Mouse (Mus musculus) myocyte (in vitro differentiated cells): ENCODE data around the gene Hist1h3h. TPM values are rescaled to one million over a fixed set of nuclear protein-coding genes. Genes with fewer than 3 reads are reported as not detected.
"Not testable (repeated sequence)": the region's sequence is repeated elsewhere in the genome, so short reads cannot be mapped to it uniquely, and the experiment has no call there.

Experiments used
- H3K27me3 ChIP-seq: one replicate; pipeline ENCODE4 v1.6.1; 2011; ENCODE audit not compliant: control insufficient read depth, insufficient read depth, insufficient read length
- H3K36me3 ChIP-seq: one replicate; pipeline ENCODE4 v1.6.1; 2011; ENCODE audit not compliant: control insufficient read depth, insufficient read depth
- H3K4me2 ChIP-seq: one replicate; pipeline ENCODE4 v1.6.1; 2011; ENCODE audit warnings: low read depth, control low read depth
- H3K4me3 ChIP-seq: one replicate; pipeline ENCODE4 v1.5.1; 2011; ENCODE audit warnings: mild to moderate bottlenecking, control low read depth, moderate library complexity
- H3K79me2 ChIP-seq: one replicate; pipeline ENCODE4 v1.6.1; 2011; ENCODE audit not compliant: control insufficient read depth, insufficient read depth
- H3ac ChIP-seq: one replicate; pipeline ENCODE4 v1.6.1; 2011; ENCODE audit not compliant: control insufficient read depth, insufficient read length
- CEBPB ChIP-seq: IDR thresholded peaks from 2 replicates; pipeline ENCODE4 v1.6.1; 2011; ENCODE audit warnings: mild to moderate bottlenecking, moderate library complexity; ENCODE audit not compliant: poor library complexity, insufficient read depth, severe bottlenecking
- E2F4 ChIP-seq: IDR thresholded peaks from one replicate; pipeline ENCODE4 v1.6.1; 2011; ENCODE audit warnings: mild to moderate bottlenecking, control low read depth, moderate library complexity; ENCODE audit not compliant: insufficient read depth
- MAX ChIP-seq: IDR thresholded peaks from one replicate; pipeline ENCODE4 v1.6.1; 2011; ENCODE audit warnings: low read depth, mild to moderate bottlenecking, control low read depth
- MYOD1 ChIP-seq, 3 experiments: IDR thresholded peaks; one replicate each; pipeline ENCODE4 v1.6.1; 2011; ENCODE audit warnings: control low read depth in 2 of 3, low read depth in 2 of 3, mild to moderate bottlenecking in 2 of 3, moderate library complexity in 1 of 3; ENCODE audit not compliant: insufficient read length in 2 of 3, control insufficient read depth in 1 of 3
- MYOG ChIP-seq, 3 experiments: IDR thresholded peaks; one replicate each; pipeline ENCODE4 v1.6.1; 2011; ENCODE audit warnings: control low read depth in 2 of 3, low read depth in 2 of 3, mild to moderate bottlenecking in 2 of 3; ENCODE audit not compliant: insufficient read length in 2 of 3, control insufficient read depth in 1 of 3, insufficient read depth in 1 of 3
- POLR2A ChIP-seq: IDR thresholded peaks from one replicate; pipeline ENCODE4 v1.6.1; 2011; ENCODE audit warnings: low read depth, mild to moderate bottlenecking, control low read depth, moderate library complexity; ENCODE audit not compliant: insufficient read length
- POLR2AphosphoS2 ChIP-seq: IDR thresholded peaks from one replicate; pipeline ENCODE4 v1.6.1; 2011; ENCODE audit warnings: low read depth, control low read depth; ENCODE audit not compliant: insufficient read length
- REST ChIP-seq: IDR thresholded peaks from one replicate; pipeline ENCODE4 v1.6.1; 2011; ENCODE audit warnings: mild to moderate bottlenecking, control low read depth, moderate library complexity; ENCODE audit not compliant: insufficient read depth, insufficient read length
- SRF ChIP-seq: IDR thresholded peaks from one replicate; pipeline ENCODE4 v1.6.1; 2011; ENCODE audit warnings: low read depth; ENCODE audit not compliant: control insufficient read depth, insufficient read length
- TCF12 ChIP-seq: IDR thresholded peaks from one replicate; pipeline ENCODE4 v1.6.1; 2011; ENCODE audit warnings: mild to moderate bottlenecking, control low read depth; ENCODE audit not compliant: poor library complexity, insufficient read depth, severe bottlenecking
- polyA plus RNA-seq: library from polyadenylated mRNA; unstranded; fragments of >200 nt; fragmentation: generic; extraction: Trizol; gene quantifications from one replicate; pipeline ENCODE4 v1.2.1, GENCODE M21; 2012; ENCODE audit warnings: missing spikeins

Gene Hist1h3h
- polyA plus RNA-seq, 1 experiment, result 9.0 TPM

GRCm38 (mm10) chr13:21753524-21754285 lies 36.2 kb downstream of the Hist1h3h start, which contains the start of the genes Hist1h2ak and Hist1h2bn:
Gene Hist1h2ak (minus strand): TSS chr13:21753827.
Gene Hist1h2bn (plus strand): TSS chr13:21754123.
- H3K36me3 ChIP-seq, H3K27me3 ChIP-seq, H3ac ChIP-seq: not testable (repeated sequence)
- Histone ChIP-seq H3K4me3 (peak within 1 kb of the TSS; percentile 24), H3K4me2 (peak within 1 kb of the TSS; percentile 74), H3K79me2 (peaks cover 10% of the 10 kb centered on the region)
- peak; percentile 91 for TF ChIP-seq POLR2A
- peak; percentile 96 for TF ChIP-seq POLR2AphosphoS2

- Histone ChIP-seq H3K4me3 (peak overlapping the region; percentile 24), H3K4me2 (peak overlapping the region; percentile 71)
- TF ChIP-seq POLR2AphosphoS2 (peak; percentile 67), E2F4 (peak; percentile 93)
- H3ac ChIP-seq, H3K27me3 ChIP-seq, H3K36me3 ChIP-seq, H3K79me2 ChIP-seq: not testable (repeated sequence)
Observed at GRCm38 (mm10) chr13:21754294-21755001, 37.0 kb downstream of the Hist1h3h start.

- no peaks in the 10 kb centered on the region for H3K27me3 ChIP-seq
- no peaks in the 10 kb centered on the region for H3K36me3 ChIP-seq
- no peak for TF ChIP-seq POLR2AphosphoS2
- no peak for TF ChIP-seq MYOD1 (IDR thresholded peaks at IDR 0.05; ENCODE audit: control insufficient read depth in 1 of 3, insufficient read length in 2 of 3, low read depth in 2 of 3)
- no peak for TF ChIP-seq SRF
- TF ChIP-seq CEBPB, result no peak
- no peak for TF ChIP-seq TCF12
- TF ChIP-seq REST, result no peak
- TF ChIP-seq MAX, result no peak
- no peak for TF ChIP-seq MYOG (IDR thresholded peaks at IDR 0.05; ENCODE audit: control insufficient read depth in 1 of 3, insufficient read depth in 1 of 3, insufficient read length in 2 of 3, low read depth in 2 of 3)
- H3ac ChIP-seq, result no peak overlapping the region
- H3K79me2 ChIP-seq, result no peaks in the 10 kb centered on the region
- H3K4me2 ChIP-seq, result peak overlapping the region; percentile 71
- peak overlapping the region; percentile 24 for H3K4me3 ChIP-seq
Observed at GRCm38 (mm10) chr13:21755707-21756106, 38.2 kb downstream of the Hist1h3h start.

Other genes with a start within 250 kb of the Hist1h3h start
- 0.05 TPM for gene Nkapl, start 249.2 kb upstream of the Hist1h3h start, polyA plus RNA-seq
- gene Zkscan4, start 238.8 kb upstream of the Hist1h3h start, polyA plus RNA-seq, result not detected
- not detected for gene Gm10065, start 238.2 kb upstream of the Hist1h3h start, polyA plus RNA-seq
- 0.71 TPM for gene AK157302, start 222.4 kb upstream of the Hist1h3h start, polyA plus RNA-seq
- 29.0 TPM for gene Gm11273, start 216.2 kb upstream of the Hist1h3h start, polyA plus RNA-seq
- gene Zkscan8, start 186.5 kb upstream of the Hist1h3h start, polyA plus RNA-seq, result 1.9 TPM
- gene Olfr1366, start 174.9 kb upstream of the Hist1h3h start, polyA plus RNA-seq, result 0.02 TPM
- gene Olfr1535, start 157.8 kb upstream of the Hist1h3h start, polyA plus RNA-seq, result not detected
- not detected for gene Olfr1364, start 135.9 kb upstream of the Hist1h3h start, polyA plus RNA-seq
- gene Olfr1362, start 103.6 kb upstream of the Hist1h3h start, polyA plus RNA-seq, result not detected
- not detected for gene Olfr11, start 75.1 kb upstream of the Hist1h3h start, polyA plus RNA-seq
- gene Olfr1361, start 54.3 kb upstream of the Hist1h3h start, polyA plus RNA-seq, result not detected
- not detected for gene Olfr1360, start 40.3 kb upstream of the Hist1h3h start, polyA plus RNA-seq
- gene Olfr1359, start 19.5 kb upstream of the Hist1h3h start, polyA plus RNA-seq, result not detected
- gene Hist1h2bl, start 1.5 kb upstream of the Hist1h3h start, polyA plus RNA-seq, result 2.7 TPM
- gene Hist1h2ai, start 1.2 kb upstream of the Hist1h3h start, polyA plus RNA-seq, result 6.4 TPM
- 1.3 TPM for gene Hist1h2bm, start 4.4 kb downstream of the Hist1h3h start, polyA plus RNA-seq
- 1.3 TPM for gene Hist1h4j, start 17.4 kb downstream of the Hist1h3h start, polyA plus RNA-seq
- gene Hist1h4k, start 32.8 kb downstream of the Hist1h3h start, polyA plus RNA-seq, result 6.3 TPM
- gene Hist1h2ak, start 36.2 kb downstream of the Hist1h3h start, polyA plus RNA-seq, result 2.3 TPM
- 1.8 TPM for gene Hist1h2bn, start 36.5 kb downstream of the Hist1h3h start, polyA plus RNA-seq
- 1.7 TPM for gene Hist1h1b, start 63.0 kb downstream of the Hist1h3h start, polyA plus RNA-seq
- 10.6 TPM for gene Hist1h3i, start 65.7 kb downstream of the Hist1h3h start, polyA plus RNA-seq
- 6.8 TPM for gene Hist1h2an, start 69.6 kb downstream of the Hist1h3h start, polyA plus RNA-seq
- gene Hist1h2bp, start 69.8 kb downstream of the Hist1h3h start, polyA plus RNA-seq, result 0.89 TPM
- gene Hist1h2bq, start 92.5 kb downstream of the Hist1h3h start, polyA plus RNA-seq, result 72.0 TPM
- gene Hist1h2ao, start 92.8 kb downstream of the Hist1h3h start, polyA plus RNA-seq, result not detected
- not detected for gene Hist1h4m, start 94.1 kb downstream of the Hist1h3h start, polyA plus RNA-seq
- 19.7 TPM for gene Hist1h4n, start 114.5 kb downstream of the Hist1h3h start, polyA plus RNA-seq
- gene Hist1h2ap, start 115.8 kb downstream of the Hist1h3h start, polyA plus RNA-seq, result 730 TPM
- 71.7 TPM for gene Hist1h2br, start 116.1 kb downstream of the Hist1h3h start, polyA plus RNA-seq
- gene Zfp184, start 227.4 kb downstream of the Hist1h3h start, polyA plus RNA-seq, result 0.89 TPM